Mouse (Mus musculus): ENCODE data around the gene Eda. TPM values are rescaled to one million over a fixed set of nuclear protein-coding genes. Genes with fewer than 3 reads are reported as not detected.

Gene Eda
- polyA plus RNA-seq, 1 experiment from 2014 or later = 1.3 TPM

- Histone ChIP-seq H3K27me3 (replicated peaks; ENCODE audit: control insufficient read depth, insufficient read depth, low read length) (no peaks in the 10 kb centered on the region), H3K4me2 (ENCODE audit: low read length) (no peak overlapping the region), H3K9me3 (replicated peaks; ENCODE audit: control insufficient read depth, low read length) (no peaks in the 10 kb centered on the region), H3K4me1 (ENCODE audit: control insufficient read depth, insufficient read depth, low read length) (no peaks in the 10 kb centered on the region), H3K9ac (ENCODE audit: low read length) (no peak overlapping the region), H3K27ac (ENCODE audit: low read depth, low read length) (no peak overlapping the region), H3K36me3 (ENCODE audit: control insufficient read depth, insufficient read depth, low read length) (no peaks in the 10 kb centered on the region), H3K4me3 (ENCODE audit: low read depth, low read length) (no peak overlapping the region)
- no peak for DNase-seq (ENCODE audit: low spot score)
- 90% methylated on average over 7 of the region's 7 CpGs for WGBS
- no peak for ATAC-seq
These were observed 468.1 kb downstream of the Eda start for GRCm38 (mm10) chrX:100443532-100443931.

MicroRNA genes within 50 kb of the gene (microRNA counts, 519-probe panel; counts per million panel counts)
- 3,345 counts per million, percentile 31 among the panel's probes with 10 or more counts for microRNA mmu-miR-676

Small RNA genes lying within 50 kb of the gene (microRNA-seq; reads per million reads assigned to microRNA genes)
- 532 reads per million, percentile 76 among the genes with 10 or more reads in this experiment for gene Mir676

Other genes with a start within 250 kb of the Eda start
- gene Tmem28, start 154.6 kb upstream of the Eda start, polyA plus RNA-seq (2014; fragmentation: Nextera tagmentation; extraction: Ambion mirVana) = 2.0 and 2.3 TPM in 2 replicates

All from forebrain, embryonic 14.5 days (tissue).